Mouse (Mus musculus) layer of hippocampus, postnatal 10 days (tissue): ENCODE results near the gene Gm20888. TPM values are rescaled to one million over a fixed set of nuclear protein-coding genes. Genes with fewer than 3 reads are reported as not detected.
"Not testable (repeated sequence)": the region's sequence is repeated elsewhere in the genome, so short reads cannot be mapped to it uniquely, and the experiment has no call there.

Experiments
- DNase-seq, 2 experiments: peaks; one replicate each; pipeline ENCODE4 v3.0.0; 2021; ENCODE audit warnings: low spot score in 2 of 2
- long read RNA-seq: library from polyadenylated mRNA; stranded (forward); transcript quantifications from one replicate; pipeline ENCODE4 v2.0.0, GENCODE M21; 2023
- total RNA-seq, 2 experiments: library from RNA; stranded (reverse); gene quantifications; 2 replicates each; pipeline ENCODE4 v1.2.3; 2021

Gene Gm20888
- total RNA-seq = not detected
- long read RNA-seq = 0 reads

- not testable (repeated sequence) for DNase-seq
These were observed at the start of gene Gm20888 for GRCm38 (mm10) chrY:70441582-70441981. Gene Gm20888 (plus strand): TSS chrY:70441882.

Other genes starting within 250 kb of the Gm20888 start
- gene Gm21118, start 168.2 kb upstream of the Gm20888 start, total RNA-seq = not detected
- gene Gm29423, start 138.6 kb upstream of the Gm20888 start, total RNA-seq = not detected
- not detected for gene Gm29644, start 138.5 kb upstream of the Gm20888 start, total RNA-seq